Mouse (Mus musculus): ENCODE results near the gene Pak2.
"Not testable (repeated sequence)": the region's sequence is repeated elsewhere in the genome, so short reads cannot be mapped to it uniquely, and the experiment has no call there.

Gene Pak2

GRCm38 (mm10) chr16:32078991-32079511, at the start of gene Pak2:
Gene Pak2 (minus strand): TSS chr16:32079342.
- DNase-seq, result peak; percentile 79

GRCm38 (mm10) chr16:32127046-32127445, 47.9 kb upstream of the Pak2 start:
- DNase-seq, result no peak

GRCm38 (mm10) chr16:32125364-32125763, 46.2 kb upstream of the Pak2 start:
- DNase-seq, result no peak

- DNase-seq, result no peak
These were observed 45.5 kb upstream of the Pak2 start for GRCm38 (mm10) chr16:32124444-32125335.

GRCm38 (mm10) chr16:32124020-32124419, 44.9 kb upstream of the Pak2 start:
- no peak for DNase-seq

GRCm38 (mm10) chr16:32120454-32120853, 41.3 kb upstream of the Pak2 start:
- DNase-seq, result no peak

GRCm38 (mm10) chr16:32116186-32116585, 37.0 kb upstream of the Pak2 start:
- DNase-seq, result no peak

GRCm38 (mm10) chr16:32115781-32116180, 36.6 kb upstream of the Pak2 start:
- DNase-seq, result no peak

GRCm38 (mm10) chr16:32114968-32115695, 36.0 kb upstream of the Pak2 start:
- peak; percentile 86 for DNase-seq

- no peak for DNase-seq
These were observed 35.3 kb upstream of the Pak2 start for GRCm38 (mm10) chr16:32114406-32114805.

GRCm38 (mm10) chr16:32113541-32114218, 34.5 kb upstream of the Pak2 start:
- DNase-seq, result no peak

GRCm38 (mm10) chr16:32110951-32111699, 32.0 kb upstream of the Pak2 start:
- DNase-seq, result no peak

- no peak for DNase-seq
These were observed 29.4 kb upstream of the Pak2 start for GRCm38 (mm10) chr16:32108578-32108977.

GRCm38 (mm10) chr16:32108170-32108569, 29.0 kb upstream of the Pak2 start:
- DNase-seq, result no peak

GRCm38 (mm10) chr16:32107342-32108045, 28.4 kb upstream of the Pak2 start:
- DNase-seq, result no peak

GRCm38 (mm10) chr16:32105698-32106097, 26.6 kb upstream of the Pak2 start:
- no peak for DNase-seq

- no peak for DNase-seq
These were observed 23.2 kb upstream of the Pak2 start for GRCm38 (mm10) chr16:32102295-32102694.

GRCm38 (mm10) chr16:32099638-32100150, 20.6 kb upstream of the Pak2 start, which contains the start of the genes Pigx and Cep19:
Gene Pigx (minus strand): TSS chr16:32099740.
Gene Cep19 (plus strand): TSS chr16:32099800.
- peak; percentile 88 for DNase-seq

GRCm38 (mm10) chr16:32098897-32099637, 19.9 kb upstream of the Pak2 start:
- DNase-seq, result no peak

- not testable (repeated sequence) for DNase-seq
These were observed 18.6 kb upstream of the Pak2 start for GRCm38 (mm10) chr16:32097757-32098156.

GRCm38 (mm10) chr16:32091466-32091865, 12.3 kb upstream of the Pak2 start:
- no peak for DNase-seq

Measured in cerebellum, adult 8-10 months (tissue).